Mouse (Mus musculus): ENCODE data around the gene D5Ertd579e.
A peak's percentile ranks its signal among the peaks of the same experiment; 100 is the strongest.

D5Ertd579e gene

DNA sequence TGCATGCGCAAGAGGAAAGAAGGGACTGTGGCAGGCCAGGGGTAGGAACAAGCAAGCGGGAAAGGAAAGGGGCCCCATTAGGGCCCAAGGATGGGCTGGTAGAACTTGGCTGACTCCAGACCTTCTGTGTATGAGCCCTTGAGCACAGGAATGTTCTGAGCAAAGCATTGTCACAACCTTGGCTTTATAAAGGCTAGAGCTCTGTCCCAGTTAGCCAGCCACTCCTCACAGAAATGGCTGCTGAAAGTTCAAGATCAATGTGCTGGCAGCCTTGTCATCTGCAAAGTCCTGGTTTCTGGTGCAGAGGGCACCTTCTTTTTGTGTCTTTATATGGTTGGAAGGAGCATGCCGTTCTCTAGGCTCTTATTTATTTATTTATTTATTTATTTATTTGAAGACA lies 23.8 kb upstream of the D5Ertd579e start:
- DNase-seq: no peak

DNA sequence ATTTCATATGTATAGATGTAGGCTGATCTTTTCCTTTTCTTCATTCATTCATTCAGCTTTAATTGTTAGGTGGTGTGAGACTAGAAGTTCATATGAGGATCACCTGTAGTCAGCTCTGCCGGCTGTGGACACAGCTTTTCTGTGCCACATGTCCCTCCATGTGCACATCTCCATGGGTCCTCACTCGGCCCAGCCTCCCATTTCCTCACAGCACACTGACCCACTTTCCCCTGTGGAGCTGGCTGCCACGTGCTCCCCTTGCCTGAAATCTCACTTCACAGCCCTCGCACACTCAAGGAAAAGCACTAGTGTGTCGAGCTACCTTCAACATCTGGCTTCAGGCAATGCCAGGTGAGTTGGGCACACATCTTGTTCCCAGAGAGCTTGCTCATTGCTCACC lies 23.3 kb upstream of the D5Ertd579e start:
- DNase-seq: no peak

DNA sequence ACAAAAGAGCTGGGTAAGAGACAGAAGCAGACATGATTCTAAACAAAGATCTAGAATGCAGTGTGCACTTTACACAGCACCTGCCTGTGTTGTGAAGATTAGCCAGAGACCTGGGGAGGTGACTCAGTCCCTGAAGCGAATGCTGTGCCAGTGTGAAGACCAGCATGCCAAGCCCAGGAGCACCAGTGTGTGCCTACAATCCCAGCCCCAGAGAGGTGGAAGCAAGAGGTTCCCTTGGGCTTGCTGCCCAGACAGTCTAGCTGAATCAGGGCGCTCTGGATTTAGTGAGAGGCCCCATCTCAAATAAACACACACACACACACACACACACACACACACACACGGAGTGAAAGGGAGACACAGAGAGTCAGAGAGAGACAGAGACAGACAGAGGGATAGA lies 22.1 kb upstream of the D5Ertd579e start:
- DNase-seq: no peak

DNA sequence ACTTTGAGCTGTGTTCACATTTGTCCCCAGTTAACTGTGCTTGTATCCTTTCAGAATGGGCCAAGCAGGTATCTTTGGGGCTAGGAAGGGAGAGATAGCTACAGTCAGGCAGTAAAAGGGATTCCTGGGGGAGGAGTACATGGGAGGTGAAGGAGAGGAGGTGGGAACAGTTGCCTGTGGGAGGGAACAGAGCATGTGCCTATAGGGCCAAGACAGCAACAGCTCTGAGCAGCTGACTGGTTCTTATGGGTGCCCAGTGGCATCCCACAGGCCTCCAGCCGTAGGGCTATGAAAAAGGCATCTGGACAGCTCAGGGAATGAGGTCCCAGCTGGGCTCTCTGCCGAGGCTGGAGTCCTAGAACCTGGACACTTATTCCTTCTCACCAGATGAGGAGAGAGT lies 21.0 kb upstream of the D5Ertd579e start:
- no peak for DNase-seq

DNA sequence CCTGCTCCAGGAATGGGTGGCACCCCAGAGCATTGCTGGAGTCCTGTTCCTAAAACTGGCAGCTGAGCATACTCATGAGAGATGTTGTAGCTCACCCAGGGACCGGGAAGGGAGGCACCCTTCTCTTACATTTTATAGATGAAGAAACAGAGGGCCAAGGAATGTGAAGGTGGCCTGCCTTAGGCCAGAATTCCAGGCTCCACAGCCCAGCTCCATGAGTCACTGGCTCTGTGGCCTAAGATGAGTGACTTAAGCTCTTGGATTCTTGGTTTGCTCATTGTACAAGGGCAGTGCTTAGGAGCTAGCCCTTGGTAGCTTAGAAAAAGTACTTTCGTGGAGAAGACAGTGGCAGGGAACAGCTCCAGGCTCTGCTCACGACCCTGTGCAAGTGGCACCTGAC lies 19.0 kb upstream of the D5Ertd579e start:
- no peak for DNase-seq

DNA sequence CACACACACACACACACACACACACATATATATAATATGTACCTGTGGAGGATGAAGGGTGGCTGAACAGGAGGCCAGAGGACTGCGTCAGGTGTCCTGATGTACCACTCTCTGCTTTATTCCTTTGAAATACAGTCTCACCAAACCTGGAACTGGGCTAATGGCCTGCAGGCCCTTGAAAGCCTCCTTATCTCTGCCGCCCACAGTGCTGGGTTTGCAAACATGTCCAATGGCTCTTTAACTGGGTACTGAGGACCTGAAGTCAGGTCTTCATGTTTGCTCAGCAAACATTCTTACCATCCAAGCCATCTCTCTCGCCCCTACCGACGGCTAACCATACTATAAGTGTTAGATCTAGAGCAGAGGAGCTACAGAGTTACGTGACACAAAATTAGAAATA lies 17.9 kb upstream of the D5Ertd579e start:
- no peak for DNase-seq

DNA sequence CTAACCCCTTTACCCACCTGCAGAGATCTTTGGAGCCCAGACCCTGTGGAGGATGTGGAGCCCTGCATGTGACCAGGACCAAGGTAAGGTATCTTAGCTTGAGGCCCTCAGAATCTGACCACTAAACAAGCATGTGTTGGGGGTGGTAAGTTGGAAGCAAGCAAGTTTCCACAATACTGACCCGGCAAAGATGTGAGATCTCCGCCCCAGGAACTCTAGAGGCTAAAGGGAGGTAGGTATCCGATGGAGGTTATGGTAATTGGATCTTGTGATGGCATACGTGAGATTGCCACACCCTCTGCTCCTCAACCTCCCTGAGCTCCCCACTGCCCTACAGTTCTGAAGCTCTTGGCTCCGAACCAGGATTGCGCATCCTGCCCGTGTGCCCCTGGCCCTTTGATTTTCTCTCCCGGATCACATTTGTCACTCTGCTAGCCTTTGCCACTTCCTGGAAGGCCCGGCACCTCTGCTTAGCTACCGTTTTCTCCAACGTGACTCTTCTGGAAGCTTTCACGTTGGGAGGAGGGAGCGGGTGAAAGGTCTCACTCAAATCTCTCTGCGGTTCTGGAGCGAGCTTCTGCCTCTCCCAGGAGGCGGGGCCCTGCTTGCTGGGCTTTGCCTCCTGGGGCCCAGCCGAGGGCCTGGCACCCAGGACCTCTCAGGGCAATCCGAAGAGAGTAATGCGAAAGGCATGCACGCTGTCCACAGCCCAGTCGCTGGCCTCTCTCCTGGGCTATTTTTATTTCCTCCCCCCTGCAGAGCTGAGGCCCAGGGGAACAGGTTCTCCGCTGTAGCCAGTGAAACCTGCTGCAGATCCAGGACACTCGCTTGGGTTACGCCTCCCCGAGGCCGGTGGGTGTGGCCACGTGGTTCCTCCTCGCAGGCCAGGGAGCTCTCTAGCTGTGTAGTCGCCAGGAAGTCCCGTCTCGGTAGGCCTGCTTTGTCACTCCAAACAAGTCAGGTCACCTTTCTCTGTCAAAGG lies 17.0 kb upstream of the D5Ertd579e start:
- peak; percentile 89 to 93 for DNase-seq

DNA sequence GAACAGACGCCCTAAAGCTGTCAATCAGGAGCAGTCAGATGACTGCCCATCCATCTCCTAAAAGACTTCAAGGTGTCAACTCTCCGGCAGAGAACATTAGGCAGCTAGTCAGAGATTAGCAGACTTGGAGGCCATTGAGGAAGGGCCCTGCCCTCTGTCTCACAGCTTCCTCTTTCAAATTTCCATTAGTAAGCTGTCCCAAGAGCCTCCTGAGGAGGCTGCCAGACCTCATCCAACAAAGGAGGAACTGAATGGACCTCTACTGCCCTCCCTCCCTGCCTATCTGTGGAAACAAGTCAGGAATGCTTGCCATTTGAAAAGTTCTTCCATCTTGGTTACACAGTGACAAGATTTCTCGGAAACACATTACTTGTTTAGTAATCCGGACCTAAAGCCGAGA lies 16.0 kb upstream of the D5Ertd579e start:
- DNase-seq: no peak

DNA sequence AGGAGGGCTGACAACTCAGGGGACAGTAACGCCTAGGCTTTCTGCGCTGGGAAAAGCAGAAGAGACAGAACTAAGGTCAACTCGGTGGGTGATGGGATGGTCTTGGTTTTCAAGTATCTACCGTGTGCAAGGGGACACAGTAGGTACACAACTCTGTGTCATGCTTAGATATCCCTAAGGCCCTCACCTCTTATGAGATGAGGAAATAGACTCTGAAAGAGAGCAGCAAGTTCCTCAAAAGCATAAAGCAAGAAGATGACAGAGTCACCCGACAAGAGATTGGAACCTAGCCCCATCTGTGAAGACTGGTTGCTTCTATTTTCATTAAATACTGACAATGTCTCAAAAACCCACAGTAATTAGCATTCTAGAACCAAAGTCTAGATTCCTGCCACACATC lies 10.0 kb upstream of the D5Ertd579e start:
- DNase-seq: no peak

DNA sequence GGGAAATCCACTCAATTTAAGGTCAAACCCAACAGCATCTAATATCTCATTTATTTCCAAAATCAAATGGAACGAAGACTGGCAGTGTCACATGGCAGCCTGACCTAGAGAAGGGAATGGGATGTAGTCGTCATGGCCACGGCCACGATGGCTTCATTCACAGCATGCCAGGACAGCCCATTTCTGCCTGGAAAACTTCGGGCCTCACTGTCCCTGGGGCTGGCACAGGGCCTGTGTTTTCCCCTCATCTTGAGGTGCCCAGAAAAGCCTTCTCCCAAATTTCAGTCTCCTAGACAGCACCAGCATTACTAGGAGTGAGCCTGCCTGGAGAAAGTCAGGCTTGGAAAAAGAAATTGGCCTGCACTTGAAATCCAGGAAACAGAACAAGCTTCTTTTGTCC lies 9.6 kb upstream of the D5Ertd579e start:
- no peak for DNase-seq

DNA sequence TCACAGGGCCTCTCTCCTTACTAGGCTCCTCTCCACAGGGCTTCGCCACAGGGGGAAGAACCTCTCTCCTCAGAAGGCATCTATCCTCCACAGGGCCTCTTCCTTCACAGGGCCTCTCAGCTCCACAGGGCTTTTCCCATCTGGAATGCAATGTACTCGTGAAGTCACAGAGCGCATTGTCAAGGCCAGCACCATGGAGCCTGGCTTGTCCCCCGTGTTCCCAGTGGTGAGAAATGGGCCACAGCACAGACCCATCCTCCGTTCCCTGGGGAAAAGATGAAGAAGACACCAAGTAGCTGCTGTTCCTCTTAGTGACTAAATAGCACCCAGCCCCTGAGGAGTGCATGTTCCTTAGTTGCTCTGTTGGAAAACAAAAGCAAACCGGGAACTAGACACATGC lies 8.9 kb upstream of the D5Ertd579e start:
- no peak for DNase-seq

DNA sequence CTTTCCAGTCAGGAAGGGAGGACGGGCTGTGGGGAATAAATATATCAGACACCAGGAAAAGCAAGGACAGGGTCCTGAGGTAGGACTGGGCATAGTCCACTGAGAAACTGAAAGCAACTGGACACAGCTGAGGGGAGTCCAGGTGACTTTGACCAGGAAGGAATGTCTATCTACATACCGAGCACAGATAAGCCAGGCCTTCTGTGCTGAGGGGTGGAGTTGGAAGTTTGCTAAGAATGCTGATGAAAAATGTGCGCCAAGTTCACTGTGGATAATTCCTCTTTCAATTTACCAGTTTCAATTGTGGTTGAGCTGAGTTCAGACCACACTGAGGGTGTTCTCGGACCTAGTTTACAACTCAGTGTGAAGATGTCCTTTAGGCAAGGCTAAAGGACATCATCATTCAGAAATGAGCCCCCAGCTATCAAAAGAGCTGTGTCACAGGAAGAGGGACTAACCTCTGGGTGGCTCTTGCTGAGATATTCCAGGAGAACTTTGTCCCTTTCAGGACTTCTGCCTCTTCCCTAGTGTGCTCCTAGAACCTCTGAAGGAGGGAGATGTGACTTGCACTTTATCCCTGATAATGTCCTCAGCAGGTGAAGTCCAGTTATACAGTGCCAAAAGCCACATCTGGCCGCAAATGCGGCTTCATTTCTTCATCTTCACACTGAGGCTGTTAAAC lies 5.3 kb upstream of the D5Ertd579e start:
- DNase-seq: no peak

DNA sequence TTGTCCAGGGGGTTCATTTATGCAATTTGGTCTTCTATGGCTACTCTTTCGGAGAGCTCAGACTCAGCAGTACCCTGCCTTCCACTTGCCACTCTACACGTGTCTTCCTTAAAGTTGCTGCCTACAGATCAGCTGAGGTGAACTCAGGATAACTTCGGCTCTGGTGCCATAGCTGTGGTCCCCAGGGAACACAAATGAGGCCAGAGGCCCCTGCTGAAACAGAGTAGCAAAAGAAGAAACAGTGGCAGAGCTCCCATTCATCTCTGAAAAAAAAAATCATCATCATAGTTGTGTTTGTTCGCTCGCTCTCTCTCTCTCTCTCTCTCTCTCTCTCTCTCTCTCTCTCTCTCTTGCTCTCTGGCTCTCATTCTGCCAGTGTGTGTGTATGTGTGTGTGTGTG lies 2.9 kb upstream of the D5Ertd579e start:
- no peak for DNase-seq

DNA sequence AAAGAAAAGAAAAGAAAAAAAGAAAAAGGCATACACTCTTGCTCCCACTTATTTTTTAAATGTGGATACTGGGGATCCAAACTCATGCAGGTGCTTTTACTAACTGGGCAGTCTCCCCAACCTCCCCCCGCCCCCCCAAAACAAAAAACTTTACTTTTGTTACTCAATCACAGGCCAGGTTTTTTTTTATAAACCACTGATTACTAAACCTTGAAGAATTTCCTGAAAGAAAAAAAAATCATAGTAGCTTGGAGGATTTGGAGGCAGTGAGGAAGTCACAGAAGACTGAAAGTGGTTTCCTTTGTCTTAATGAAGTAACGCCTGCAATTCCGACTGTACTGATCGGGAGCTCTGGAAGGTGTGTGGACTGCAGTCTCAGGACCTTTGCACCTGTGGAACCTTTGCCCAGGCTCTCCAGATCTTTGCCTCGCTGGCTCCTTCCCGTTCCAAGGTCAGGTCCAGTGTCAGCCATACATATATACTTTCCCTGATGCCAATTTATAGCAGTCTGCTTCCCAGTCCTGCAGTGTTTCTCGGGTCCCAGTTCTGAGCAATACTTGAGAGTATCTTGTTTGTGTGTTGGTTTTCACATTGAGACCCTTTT lies 2.3 kb upstream of the D5Ertd579e start:
- DNase-seq: no peak

DNA sequence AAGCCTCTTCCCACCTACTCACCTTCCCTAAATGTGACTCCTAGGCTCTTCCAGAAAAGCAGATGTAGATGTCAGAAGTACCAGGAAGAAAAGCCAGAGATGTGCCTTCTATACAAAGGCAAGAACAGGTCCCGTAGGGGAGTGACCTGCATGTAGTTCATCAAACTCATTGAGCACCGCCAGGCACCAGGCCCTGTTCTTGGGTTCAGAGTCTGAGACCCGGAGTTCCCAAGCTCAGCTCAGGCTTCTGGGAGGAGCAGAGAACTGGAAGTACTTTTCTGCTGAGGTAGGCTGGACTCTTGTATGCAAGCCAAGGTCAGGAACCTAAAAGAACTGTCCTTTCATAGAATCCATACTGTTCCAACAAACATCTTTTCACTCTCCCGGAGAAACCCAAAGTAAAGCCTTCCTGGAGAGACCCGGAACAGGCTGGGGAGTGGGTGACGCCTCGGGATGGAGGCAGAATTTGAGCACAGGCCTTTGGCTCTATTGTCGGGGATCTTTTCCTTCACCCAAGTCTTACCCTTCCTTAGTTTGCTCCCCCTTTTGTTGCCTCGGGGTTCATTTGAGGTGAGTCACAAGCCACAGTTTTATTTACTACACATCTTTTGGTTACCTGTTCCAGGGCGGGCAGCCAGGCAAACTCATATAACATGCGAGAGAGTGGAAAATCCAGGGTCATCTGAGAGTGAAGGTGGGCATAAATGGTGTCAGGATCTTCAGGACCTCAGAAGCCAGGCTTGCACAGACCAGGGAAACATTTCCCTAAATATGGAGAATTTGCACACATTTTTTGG lies 878 bp upstream of the D5Ertd579e start:
- peak in 1 of 2 experiments; percentile 4 for DNase-seq

DNA sequence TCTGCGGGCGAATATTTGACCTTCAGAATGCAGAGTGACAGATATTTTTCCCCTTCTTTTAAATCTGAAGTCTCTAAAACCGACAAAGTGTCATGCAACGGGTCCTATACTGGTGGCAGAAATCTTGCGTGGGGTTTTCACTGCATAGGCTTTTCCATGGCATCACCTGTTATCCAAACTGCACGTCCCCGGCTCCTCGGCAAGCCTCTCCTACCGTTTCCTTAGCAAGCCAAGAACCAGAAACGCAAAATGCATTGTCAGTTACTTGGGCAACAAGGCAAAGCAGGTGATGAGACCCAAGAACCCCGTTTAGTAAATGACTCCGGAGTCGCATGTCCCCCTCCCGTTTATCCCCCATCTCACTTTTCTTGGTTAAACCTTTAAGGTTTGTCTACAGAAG lies 819 bp downstream of the D5Ertd579e start:
- DNase-seq: no peak

DNA sequence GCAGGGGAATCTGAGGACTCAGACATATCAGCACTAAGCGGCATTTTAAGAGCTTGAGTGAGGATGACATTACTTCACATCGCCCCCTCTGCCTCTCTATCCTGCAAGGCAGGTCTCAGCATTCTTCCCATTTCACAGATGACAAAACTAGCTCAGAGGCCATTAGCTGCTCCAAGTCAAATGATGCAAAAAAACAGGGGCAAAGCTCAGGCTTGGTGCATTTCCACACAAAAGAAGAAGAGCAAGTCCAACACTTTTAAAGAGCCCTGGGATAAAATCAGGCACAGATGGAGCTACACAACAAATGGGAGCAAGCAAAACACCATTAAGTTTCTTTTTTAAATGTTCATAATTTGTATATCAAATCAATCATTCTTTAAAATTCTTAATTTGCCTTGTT lies 2.2 kb downstream of the D5Ertd579e start:
- no peak for DNase-seq

DNA sequence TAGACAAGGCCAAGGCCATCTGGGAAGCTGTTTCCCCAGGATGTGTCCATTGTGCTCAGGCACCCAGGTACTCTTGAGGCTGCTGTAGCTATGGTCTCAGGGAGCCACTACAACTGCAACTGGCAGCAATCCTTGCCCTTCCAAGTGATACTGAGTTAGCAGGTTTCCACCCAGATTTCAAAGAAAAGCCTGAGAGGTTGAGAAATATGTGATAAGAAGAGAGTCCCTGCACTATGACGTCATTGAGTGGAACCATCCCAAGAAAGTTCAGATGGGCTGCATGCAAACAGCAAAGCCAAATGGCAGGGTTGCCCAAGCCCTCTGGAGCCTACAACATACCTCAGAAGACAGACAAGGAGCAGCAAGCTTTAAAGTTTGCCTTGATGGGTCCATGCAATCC lies 4.4 kb downstream of the D5Ertd579e start:
- no peak for DNase-seq

DNA sequence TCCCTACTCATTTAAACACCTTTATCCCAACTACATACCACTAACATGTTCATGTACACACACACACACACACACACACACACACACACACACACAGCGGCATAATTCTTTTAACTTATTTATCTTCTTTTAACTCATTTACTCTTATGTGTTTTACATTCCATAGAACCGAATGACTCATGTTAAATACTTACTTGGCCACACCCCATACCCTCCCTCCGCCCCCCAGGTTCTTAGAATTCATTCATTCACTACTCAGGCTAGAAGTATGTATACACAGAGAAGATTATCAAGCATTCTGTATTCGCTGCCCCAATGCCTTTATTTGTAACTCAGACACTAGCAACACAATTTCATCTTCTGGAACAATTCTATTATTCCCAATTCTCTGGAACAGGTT lies 10.7 kb downstream of the D5Ertd579e start:
- no peak for DNase-seq

DNA sequence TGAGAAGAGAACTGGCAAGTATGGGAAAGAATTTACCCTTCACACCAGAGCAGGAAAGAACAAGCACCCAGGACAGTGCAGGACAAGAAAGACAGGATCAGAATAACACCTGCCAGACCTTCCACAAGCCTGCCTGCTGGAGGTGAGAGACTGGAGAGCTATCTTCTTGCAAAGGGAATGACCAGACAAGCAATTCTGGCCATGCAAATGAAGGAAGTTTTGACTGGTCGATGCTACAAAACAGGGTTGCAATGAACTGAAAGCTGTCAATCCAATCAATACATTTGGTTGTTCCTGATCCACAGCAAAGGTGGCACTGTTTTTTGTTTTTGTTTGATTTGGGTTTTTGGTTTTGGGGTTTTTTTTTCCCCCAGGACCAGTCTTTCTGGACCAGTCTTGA lies 12.2 kb downstream of the D5Ertd579e start:
- DNase-seq: no peak

DNA sequence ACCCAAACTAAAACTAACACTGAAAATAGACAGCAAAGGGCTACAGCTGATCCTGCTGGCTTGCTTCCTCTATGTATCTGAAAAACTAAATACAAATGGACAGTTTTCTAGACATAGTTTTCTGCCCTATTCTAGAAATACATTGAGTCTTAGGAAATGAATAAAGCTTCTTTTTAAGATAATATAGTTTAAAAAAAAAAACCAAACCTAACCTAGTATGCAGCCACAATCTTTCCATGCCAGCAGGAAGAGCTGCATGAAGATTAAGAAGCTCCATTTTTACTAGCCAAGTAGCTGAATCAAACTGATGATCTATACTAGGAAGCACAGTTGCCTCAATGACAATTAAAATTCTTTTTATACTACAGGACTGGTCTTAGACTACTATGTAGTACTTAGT lies 14.6 kb downstream of the D5Ertd579e start:
- DNase-seq: no peak

DNA sequence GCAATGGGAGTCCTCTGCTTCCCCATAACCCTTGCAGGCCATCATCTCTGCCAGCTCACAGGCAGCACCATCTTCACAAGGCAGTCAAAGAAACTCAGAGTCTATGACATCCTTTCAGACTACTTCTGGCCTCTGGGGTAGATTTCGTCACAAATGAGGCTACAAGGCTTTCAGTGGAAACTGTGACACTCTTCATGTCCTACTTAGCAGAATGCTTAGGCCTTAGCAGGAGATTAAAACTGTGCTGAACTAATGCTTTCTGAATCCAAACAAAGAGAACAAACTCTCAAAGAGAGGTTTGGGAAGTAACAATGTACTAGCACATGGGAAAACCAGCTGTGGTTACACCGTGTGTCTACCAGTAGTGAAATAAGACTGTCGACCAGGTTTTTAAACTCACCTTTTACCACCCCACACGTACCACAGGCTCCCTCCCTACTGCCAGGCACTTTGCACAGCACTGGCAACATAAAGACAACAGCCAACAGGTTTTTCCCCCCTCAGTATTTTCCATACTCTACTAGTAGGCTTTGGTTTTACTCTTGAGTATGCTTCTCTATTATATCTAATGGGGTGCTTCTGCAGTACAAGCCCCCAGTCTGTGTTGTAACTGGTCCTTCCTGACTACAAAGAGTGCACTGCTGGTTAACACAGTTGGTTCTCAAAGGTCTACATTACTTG lies 15.8 kb downstream of the D5Ertd579e start:
- no peak for DNase-seq
